Mouse (Mus musculus) left cerebral cortex, postnatal 36 days (tissue): ENCODE results near the gene Etv3. TPM values are rescaled to one million over a fixed set of nuclear protein-coding genes. Genes with fewer than 3 reads are reported as not detected.

Experiments used
- total RNA-seq, 2 experiments: library from RNA; stranded (reverse); gene quantifications; 2 replicates each; pipeline ENCODE4 v1.2.3; 2021

Etv3 gene
- total RNA-seq, 2 experiments from 2014 or later, result 21.1 to 22.1 TPM

Other genes with a start within 250 kb of the Etv3 start
- not detected for gene Cd5l, start 167.5 kb upstream of the Etv3 start, total RNA-seq
- under 1 TPM; 0.36 to 0.59 TPM for gene Fcrl1, start 149.0 kb upstream of the Etv3 start, total RNA-seq
- under 1 TPM in 1 of 2 experiments, not detected in 1; 0.15 TPM for gene Fcrl5, start 89.6 kb upstream of the Etv3 start, total RNA-seq
- 10 to 100 TPM; 55.6 to 60.3 TPM for gene Arhgef11, start 92.2 kb downstream of the Etv3 start, total RNA-seq
- under 1 TPM in 1 of 2 experiments, not detected in 1; 0.49 TPM for gene Lrrc71, start 223.2 kb downstream of the Etv3 start, total RNA-seq